Mouse (Mus musculus) thymus, adult 18-20 months (tissue): ENCODE results near the gene Nxpe5.

Source experiments
- DNase-seq, 2 experiments: peaks; one replicate each; pipeline ENCODE4 v3.0.0; 2022; ENCODE audit warnings: mixed read lengths in 2 of 2

Gene Nxpe5

GRCm38 (mm10) chr5:138255353-138256093, 29.8 kb downstream of the Nxpe5 start, which contains the start of gene Lamtor4:
TSS of gene Lamtor4 (plus strand) at chr5:138255482.
- peak; percentile 90 to 95 for DNase-seq

- DNase-seq, result no peak
Measured at GRCm38 (mm10) chr5:138256094-138256467, 30.4 kb downstream of the Nxpe5 start.

GRCm38 (mm10) chr5:138256966-138257584, 31.4 kb downstream of the Nxpe5 start:
- DNase-seq, result peak in 1 of 2 experiments; percentile 14

- DNase-seq, result no peak
Measured at GRCm38 (mm10) chr5:138257585-138257978, 31.9 kb downstream of the Nxpe5 start.

- DNase-seq, result no peak
Measured at GRCm38 (mm10) chr5:138258078-138258477, 32.4 kb downstream of the Nxpe5 start.

- no peak for DNase-seq
Measured at GRCm38 (mm10) chr5:138258542-138258941, 32.8 kb downstream of the Nxpe5 start.

GRCm38 (mm10) chr5:138258993-138259392, 33.3 kb downstream of the Nxpe5 start:
- DNase-seq, result no peak

- no peak for DNase-seq
Measured at GRCm38 (mm10) chr5:138260051-138260450, 34.4 kb downstream of the Nxpe5 start.

GRCm38 (mm10) chr5:138260834-138261233, 35.1 kb downstream of the Nxpe5 start:
- DNase-seq, result no peak

- DNase-seq, result no peak
Measured at GRCm38 (mm10) chr5:138262001-138262400, 36.3 kb downstream of the Nxpe5 start.

- peak in 1 of 2 experiments; percentile 14 for DNase-seq
Measured at GRCm38 (mm10) chr5:138262582-138263240, 37.0 kb downstream of the Nxpe5 start.

GRCm38 (mm10) chr5:138263260-138264206, 37.8 kb downstream of the Nxpe5 start, which contains the start of gene BC037034:
TSS of gene BC037034 (minus strand) at chr5:138264033.
- peak; percentile 82 to 85 for DNase-seq

- no peak for DNase-seq
Measured at GRCm38 (mm10) chr5:138264207-138264578, 38.5 kb downstream of the Nxpe5 start.

GRCm38 (mm10) chr5:138265712-138266111, 40.0 kb downstream of the Nxpe5 start:
- DNase-seq, result no peak

- no peak for DNase-seq
Measured at GRCm38 (mm10) chr5:138267114-138267513, 41.4 kb downstream of the Nxpe5 start.

GRCm38 (mm10) chr5:138268980-138269379, 43.3 kb downstream of the Nxpe5 start:
- DNase-seq, result no peak

GRCm38 (mm10) chr5:138271232-138271631, 45.5 kb downstream of the Nxpe5 start:
- no peak for DNase-seq

- no peak for DNase-seq
Measured at GRCm38 (mm10) chr5:138272409-138272923, 46.8 kb downstream of the Nxpe5 start, which contains the start of gene Gal3st4. TSS of gene Gal3st4 (minus strand) at chr5:138272840.

GRCm38 (mm10) chr5:138274186-138274585, 48.5 kb downstream of the Nxpe5 start:
- DNase-seq, result no peak

- DNase-seq, result no peak
Measured at GRCm38 (mm10) chr5:138275216-138276050, 49.7 kb downstream of the Nxpe5 start.

GRCm38 (mm10) chr5:138277994-138278393, 52.3 kb downstream of the Nxpe5 start:
- no peak for DNase-seq
